Mouse (Mus musculus) liver, embryonic 14.5 days (tissue): ENCODE results near the gene Spata19. TPM values are rescaled to one million over a fixed set of nuclear protein-coding genes. Genes with fewer than 3 reads are reported as not detected.

Source experiments
- ATAC-seq: fragments of 200-750 bp; cut with Nextera tagmentation; 2 replicates; pipeline ENCODE4 v1.8.0; 2017; ENCODE audit warnings: moderate number of reproducible peaks, mild to moderate bottlenecking, moderate library complexity; ENCODE audit not compliant: insufficient read depth
- DNase-seq, 3 experiments: peaks; one replicate each; pipeline ENCODE4 v3.0.0-alpha.2; 2012 to 2013; ENCODE audit warnings: low read depth in 3 of 3, low spot score in 3 of 3
- H3K27ac ChIP-seq: fragments of 300-500 bp; sonication (generic); 2 replicates; pipeline ENCODE4 v1.5.1; 2014; ENCODE audit warnings: moderate library complexity, mild to moderate bottlenecking, control low read depth, inconsistent platforms
- H3K27me3 ChIP-seq: fragments of 300-500 bp; sonication (generic); 2 replicates; pipeline ENCODE4 v1.6.1; 2014; ENCODE audit warnings: mild to moderate bottlenecking, low read length, moderate library complexity; ENCODE audit not compliant: control insufficient read depth, insufficient read depth
- H3K36me3 ChIP-seq: fragments of 300-500 bp; sonication (generic); replicated peaks from 2 replicates; pipeline ENCODE4 v1.6.1; 2014; ENCODE audit warnings: low read depth; ENCODE audit not compliant: control insufficient read depth, insufficient read depth
- H3K4me1 ChIP-seq, 2 experiments: fragments of 200-500 bp in 1 of 2; fragments of 300-500 bp in 1 of 2; sonication (generic) in 1 of 2; replicated peaks; 2 replicates each; pipeline ENCODE4 v1.6.1; 2012 to 2014; ENCODE audit warnings: antibody characterized with exemption in 1 of 2, inconsistent platforms in 1 of 2, low read length in 1 of 2; ENCODE audit not compliant: control insufficient read depth in 2 of 2, insufficient read depth in 2 of 2
- H3K4me2 ChIP-seq: fragments of 300-500 bp; sonication (generic); 2 replicates; pipeline ENCODE4 v1.6.1; 2014; ENCODE audit warnings: low read depth, mild to moderate bottlenecking, control low read depth, moderate library complexity
- H3K4me3 ChIP-seq, 2 experiments: fragments of 200-500 bp in 1 of 2; fragments of 300-500 bp in 1 of 2; sonication (generic) in 1 of 2; 2 replicates each; pipeline ENCODE4 v1.5.1; 2012 to 2014; ENCODE audit warnings: low read depth in 2 of 2, low read length in 2 of 2, mild to moderate bottlenecking in 2 of 2, control low read depth in 1 of 2, inconsistent platforms in 1 of 2, moderate library complexity in 1 of 2; ENCODE audit not compliant: insufficient read depth in 1 of 2
- H3K9ac ChIP-seq: fragments of 300-500 bp; sonication (generic); replicated peaks from 2 replicates; pipeline ENCODE4 v1.6.1; 2014; ENCODE audit warnings: mild to moderate bottlenecking, control low read depth, moderate library complexity
- H3K9me3 ChIP-seq: fragments of 300-500 bp; sonication (generic); 2 replicates; pipeline ENCODE4 v1.6.1; 2016; ENCODE audit warnings: low read length, mixed read lengths; ENCODE audit not compliant: control insufficient read depth
- CTCF ChIP-seq: IDR thresholded peaks from 2 replicates; pipeline ENCODE4 v1.5.1; 2016; ENCODE audit warnings: antibody characterized with exemption, low read depth, control low read depth
- EP300 ChIP-seq: IDR thresholded peaks from 2 replicates; pipeline ENCODE4 v1.6.1; 2016; ENCODE audit warnings: antibody characterized with exemption, low read depth
- WGBS: fragments of 180-500 bp; shearing (Covaris S2); extraction: QIAGEN DNeasy Blood & Tissue Kit; methylation state at CpG from one replicate; pipeline ENCODE4 v1.1.7; 2014; ENCODE audit not compliant: insufficient replicate concordance; 5-methylcytosine and 5-hydroxymethylcytosine counted together
- polyA plus RNA-seq, 2 experiments: library from polyadenylated mRNA; depleted of rRNA in 1 of 2; stranded (reverse) in 1 of 2; unstranded in 1 of 2; fragments of >200 nt; fragmentation: Nextera tagmentation in 1 of 2; extraction: Ambion mirVana in 1 of 2; gene quantifications; 2 replicates each; pipeline versions ENCODE4 v1.2.1 to v1.2.3; 2012 to 2014

The Spata19 gene
- polyA plus RNA-seq, 2 experiments = not detected

GRCm38 (mm10) chr9:27375746-27376145 lies 20.9 kb upstream of the Spata19 start:
- no peak for TF ChIP-seq CTCF
- Histone ChIP-seq H3K4me3 (no peak overlapping the region), H3K4me2 (no peak overlapping the region), H3K9ac (no peak overlapping the region), H3K27me3 (no peaks in the 10 kb centered on the region), H3K9me3 (no peaks in the 10 kb centered on the region), H3K27ac (no peak overlapping the region), H3K4me1 (no peaks in the 10 kb centered on the region), H3K36me3 (no peaks in the 10 kb centered on the region)
- no peak for ATAC-seq
- 38% methylated on average over 1 of the region's 1 CpGs for WGBS
- DNase-seq = no peak

- Histone ChIP-seq H3K4me2 (no peak overlapping the region), H3K27me3 (no peaks in the 10 kb centered on the region), H3K9me3 (no peaks in the 10 kb centered on the region), H3K36me3 (no peaks in the 10 kb centered on the region), H3K4me1 (no peaks in the 10 kb centered on the region), H3K4me3 (no peak overlapping the region), H3K27ac (no peak overlapping the region), H3K9ac (no peak overlapping the region)
- WGBS = 45% methylated on average over 3 of the region's 3 CpGs
- ATAC-seq (no peak), DNase-seq (no peak)
- TF ChIP-seq CTCF = no peak
- no peak for TF ChIP-seq EP300
Measured at GRCm38 (mm10) chr9:27386951-27387350, 9.6 kb upstream of the Spata19 start.

DNA sequence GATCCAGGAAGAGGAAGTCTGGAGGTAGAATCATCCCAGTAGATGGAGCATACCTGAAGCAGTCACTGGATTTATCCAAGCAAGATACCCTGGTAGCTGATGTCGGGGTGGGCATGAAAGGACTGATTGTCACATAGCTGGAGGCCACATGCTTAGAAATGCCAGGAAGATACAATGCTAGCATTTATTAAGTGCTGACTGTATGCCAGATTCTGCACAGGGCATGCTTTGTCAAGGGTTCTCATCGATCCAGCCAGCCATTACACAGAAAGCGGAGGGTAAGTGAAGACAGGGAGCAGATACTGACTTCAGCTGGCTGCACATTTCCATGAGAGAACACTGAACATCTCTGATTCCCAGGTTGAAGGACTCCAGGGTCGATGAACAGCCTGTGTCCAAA lies 4.6 kb downstream of the Spata19 start:
- Histone ChIP-seq H3K27ac (no peak overlapping the region), H3K9me3 (no peaks in the 10 kb centered on the region), H3K9ac (no peak overlapping the region), H3K27me3 (no peaks in the 10 kb centered on the region), H3K36me3 (no peaks in the 10 kb centered on the region), H3K4me2 (no peak overlapping the region), H3K4me1 (no peaks in the 10 kb centered on the region), H3K4me3 (no peak overlapping the region)
- no peak for TF ChIP-seq CTCF
- no peak for TF ChIP-seq EP300
- ATAC-seq = no peak
- DNase-seq = no peak
- 61% methylated on average over 4 of the region's 4 CpGs for WGBS

- DNase-seq (peak in 1 of 3 experiments; percentile 11), ATAC-seq (no peak)
- Histone ChIP-seq H3K9ac (no peak overlapping the region), H3K9me3 (no peaks in the 10 kb centered on the region), H3K4me3 (no peak overlapping the region), H3K36me3 (no peaks in the 10 kb centered on the region), H3K27ac (no peak overlapping the region), H3K4me2 (no peak overlapping the region), H3K27me3 (no peaks in the 10 kb centered on the region), H3K4me1 (no peaks in the 10 kb centered on the region)
- no peak for TF ChIP-seq EP300
- peak; percentile 59; the same call in 1 of the 2 replicates for TF ChIP-seq CTCF
Measured at GRCm38 (mm10) chr9:27409733-27410132, 13.1 kb downstream of the Spata19 start.

GRCm38 (mm10) chr9:27414058-27414460 lies 17.5 kb downstream of the Spata19 start:
- Histone ChIP-seq H3K27ac (no peak overlapping the region), H3K4me2 (no peak overlapping the region), H3K27me3 (no peaks in the 10 kb centered on the region), H3K4me3 (no peak overlapping the region), H3K4me1 (no peaks in the 10 kb centered on the region), H3K36me3 (no peaks in the 10 kb centered on the region), H3K9me3 (no peaks in the 10 kb centered on the region), H3K9ac (no peak overlapping the region)
- ATAC-seq = no peak
- WGBS = 11% methylated on average over 11 of the region's 11 CpGs
- peak; percentile 94 for TF ChIP-seq CTCF
- TF ChIP-seq EP300 = no peak
- DNase-seq = no peak
